Mouse (Mus musculus): ENCODE data around the gene Akap6. TPM values are rescaled to one million over a fixed set of nuclear protein-coding genes. Genes with fewer than 3 reads are reported as not detected.

Akap6 gene
- total RNA-seq, 1 experiment from 2014 or later, result 3.0 TPM

DNA sequence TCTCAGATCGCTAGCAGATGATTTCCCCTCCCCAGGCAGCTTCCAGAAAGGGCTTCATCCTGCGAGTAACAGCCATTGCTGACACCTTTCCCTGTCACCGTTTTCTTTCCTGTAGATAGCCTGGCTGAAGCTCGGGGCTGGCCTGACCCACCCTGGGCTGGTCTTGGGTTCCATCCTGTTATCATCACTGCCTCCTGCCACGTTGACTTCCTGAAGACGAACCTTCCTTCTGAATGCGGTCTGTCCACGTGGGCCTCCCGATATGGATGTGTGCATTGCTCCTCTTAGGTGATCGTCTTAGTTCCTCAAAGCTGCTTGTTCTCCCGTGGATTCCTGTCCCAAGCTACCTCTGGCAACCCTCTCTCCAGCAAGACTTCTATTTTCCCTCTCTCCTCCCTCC lies 448.5 kb downstream of the Akap6 start:
- no peak for DNase-seq

DNA sequence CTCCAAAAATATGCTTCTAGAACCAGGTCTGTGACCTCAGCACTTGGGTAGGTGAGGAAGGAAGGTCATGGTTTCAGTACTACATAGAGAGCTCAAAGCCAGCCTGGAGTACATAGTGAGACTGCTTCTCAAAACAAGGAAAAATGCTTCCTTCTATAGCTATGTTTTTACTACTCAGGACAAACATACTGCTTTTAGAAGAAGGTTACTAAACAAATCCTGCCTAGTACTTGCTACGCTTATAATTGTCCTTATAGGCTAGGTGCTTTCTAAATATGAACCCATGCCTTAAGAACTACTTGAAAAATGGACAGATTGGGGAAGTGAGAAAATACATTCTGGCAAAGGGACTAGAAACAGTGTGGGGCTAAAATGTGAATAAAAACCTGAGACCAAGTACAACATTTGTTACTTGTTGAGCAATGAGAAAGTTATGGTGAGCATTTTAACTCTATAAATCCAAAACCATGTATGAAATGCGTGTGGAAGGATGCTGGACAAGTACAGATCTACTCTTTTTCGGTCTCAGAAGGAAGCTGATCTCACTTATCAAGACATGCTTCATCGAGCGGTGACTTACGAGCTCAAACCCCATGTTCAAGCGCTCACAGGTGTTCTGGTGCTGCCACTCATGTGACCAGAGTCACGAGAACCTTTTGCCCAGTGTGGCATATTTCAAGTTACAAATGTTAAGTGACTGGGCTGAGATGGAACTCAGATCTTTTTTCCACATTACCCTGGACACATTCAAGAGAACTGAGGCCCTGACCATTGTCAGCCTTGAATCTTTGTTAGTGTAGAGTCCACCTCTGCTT lies 469.2 kb downstream of the Akap6 start:
- DNase-seq, result no peak

DNA sequence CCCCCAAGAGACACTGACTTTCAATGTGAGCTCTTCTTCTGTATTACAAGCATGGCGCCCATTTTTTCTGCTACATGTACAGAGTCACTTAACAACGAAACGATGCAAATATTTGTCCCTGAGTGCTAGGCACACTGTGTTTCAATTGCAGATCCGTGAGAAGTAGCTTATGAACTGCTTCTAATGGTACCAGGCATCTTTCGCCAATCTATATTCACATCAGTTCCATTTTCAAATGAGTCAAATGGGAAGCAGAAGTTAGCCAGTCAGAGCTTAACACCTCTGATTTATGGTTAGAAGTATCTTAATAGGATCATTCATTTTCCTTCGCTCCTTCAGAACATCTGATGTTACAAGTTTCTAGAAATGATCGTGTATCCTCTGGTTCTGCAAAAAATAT lies 492.3 kb downstream of the Akap6 start:
- no peak for DNase-seq

DNA sequence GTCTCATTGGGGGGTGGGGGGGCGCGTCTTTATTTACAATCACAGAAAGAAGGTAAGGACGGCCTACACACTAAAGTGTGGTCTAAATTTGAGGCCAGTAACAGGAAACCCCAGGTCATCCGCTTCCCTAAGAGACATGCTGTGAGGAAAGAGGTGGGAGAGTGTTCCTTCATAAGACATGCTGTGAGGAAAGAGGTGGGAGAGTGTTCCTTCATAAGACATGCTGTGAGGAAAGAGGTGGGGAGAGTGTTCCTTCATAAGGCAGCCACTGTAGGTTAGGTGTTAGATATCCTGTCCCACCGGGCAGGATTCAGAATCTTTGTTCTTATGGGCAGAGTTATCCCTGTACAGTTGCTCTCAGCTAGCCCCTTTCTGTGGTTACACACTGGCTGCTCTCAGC lies 494.5 kb downstream of the Akap6 start:
- no peak for DNase-seq

Other genes starting within 250 kb of the Akap6 start
- gene Arhgap5, start 195.4 kb upstream of the Akap6 start, total RNA-seq (2021), result 75.8 and 81.4 TPM in 2 replicates